Mouse (Mus musculus) G1E (cell line): ENCODE measurements around the gene Map7d1.

Experiments
- CTCF ChIP-seq: IDR thresholded peaks from 2 replicates; pipeline ENCODE4 v1.5.1; 2012; ENCODE audit warnings: low read depth, low read length, inconsistent platforms, mixed read lengths
- GATA1 ChIP-seq: IDR thresholded peaks from 2 replicates; pipeline ENCODE4 v1.6.1; 2012; ENCODE audit warnings: borderline replicate concordance, low read length, inconsistent platforms, mixed read lengths
- TAL1 ChIP-seq: conservative IDR thresholded peaks from 2 replicates; pipeline ENCODE4 v1.6.1; 2012; ENCODE audit warnings: low read depth, low read length, inconsistent platforms, mixed read lengths

DNA sequence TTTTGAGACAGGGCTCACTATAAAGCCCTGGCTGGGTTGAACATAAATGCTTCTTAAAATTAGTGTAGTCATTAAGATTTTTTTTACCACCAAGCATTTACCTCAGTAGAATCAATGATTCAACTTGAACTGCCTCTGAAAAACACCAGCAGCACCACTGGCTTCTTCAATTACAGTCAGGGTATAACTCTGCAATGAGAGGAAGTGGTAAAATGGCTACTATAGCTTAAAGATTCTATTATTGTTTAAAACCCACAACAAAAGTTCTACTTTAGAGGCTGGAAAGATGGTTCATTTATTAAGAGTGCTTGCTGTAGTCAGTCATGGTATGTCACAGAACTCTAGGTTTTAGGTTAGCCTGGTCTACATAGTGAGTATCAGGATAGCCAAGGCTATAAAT lies 61.9 kb downstream of the Map7d1 start:
- TF ChIP-seq TAL1 (no peak), CTCF (no peak), GATA1 (no peak)
